Mouse (Mus musculus) limb, embryonic 13.5 days (tissue): Measurements from ENCODE around the gene Scnn1b. TPM values are rescaled to one million over a fixed set of nuclear protein-coding genes. Genes with fewer than 3 reads are reported as not detected.

Experiments used
- ATAC-seq: fragments of 200-750 bp; cut with Nextera tagmentation; 2 replicates; pipeline ENCODE4 v1.8.0; 2017; ENCODE audit warnings: low read depth, moderate number of reproducible peaks, moderate TSS enrichment; ENCODE audit not compliant: low FRiP score
- H3K27ac ChIP-seq: fragments of 300-500 bp; sonication (generic); 2 replicates; pipeline ENCODE4 v1.5.1; 2015; ENCODE audit warnings: inconsistent platforms, mild to moderate bottlenecking, moderate library complexity
- H3K27me3 ChIP-seq: fragments of 300-500 bp; sonication (generic); 2 replicates; pipeline ENCODE4 v1.6.1; 2015; ENCODE audit warnings: mild to moderate bottlenecking, inconsistent platforms
- H3K36me3 ChIP-seq: fragments of 300-500 bp; sonication (generic); 2 replicates; pipeline ENCODE4 v1.6.1; 2015; ENCODE audit warnings: inconsistent platforms, mild to moderate bottlenecking, moderate library complexity
- H3K4me1 ChIP-seq: fragments of 300-500 bp; sonication (generic); 2 replicates; pipeline ENCODE4 v1.6.1; 2015; ENCODE audit warnings: inconsistent platforms
- H3K4me2 ChIP-seq: fragments of 300-500 bp; sonication (generic); replicated peaks from 2 replicates; pipeline ENCODE4 v1.6.1; 2015; ENCODE audit warnings: inconsistent platforms, mild to moderate bottlenecking, moderate library complexity
- H3K4me3 ChIP-seq: fragments of 300-500 bp; sonication (generic); 2 replicates; pipeline ENCODE4 v1.5.1; 2015; ENCODE audit warnings: moderate library complexity, mild to moderate bottlenecking, inconsistent platforms
- H3K9ac ChIP-seq: fragments of 300-500 bp; sonication (generic); 2 replicates; pipeline ENCODE4 v1.6.1; 2015; ENCODE audit warnings: mild to moderate bottlenecking, inconsistent platforms
- H3K9me3 ChIP-seq: fragments of 300-500 bp; sonication (generic); 2 replicates; pipeline ENCODE4 v1.6.1; 2016; ENCODE audit warnings: inconsistent platforms
- WGBS: fragments of 180-500 bp; shearing (Covaris S2); methylation state at CpG from one replicate; pipeline ENCODE4 v1.1.7; 2015; 5-methylcytosine and 5-hydroxymethylcytosine counted together
- polyA plus RNA-seq: library from polyadenylated mRNA; unstranded; fragments of >200 nt; fragmentation: Nextera tagmentation; extraction: Ambion mirVana; gene quantifications from 2 replicates; pipeline ENCODE4 v1.2.1, GENCODE M21; 2015

The Scnn1b gene
- polyA plus RNA-seq, 1 experiment from 2014 or later, result 0.05 TPM

- H3K27me3 ChIP-seq, result no peaks in the 10 kb centered on the region
- 89% methylated on average over 2 of the region's 2 CpGs for WGBS
- no peak overlapping the region for H3K4me2 ChIP-seq
- H3K9ac ChIP-seq, result no peak overlapping the region
- no peak overlapping the region for H3K4me3 ChIP-seq
- ATAC-seq, result no peak
- H3K9me3 ChIP-seq, result no peaks in the 10 kb centered on the region
- H3K4me1 ChIP-seq, result no peaks in the 10 kb centered on the region
- H3K36me3 ChIP-seq, result peaks cover 31% of the 10 kb centered on the region
- no peak overlapping the region for H3K27ac ChIP-seq
These were observed 77.5 kb downstream of the Scnn1b start for GRCm38 (mm10) chr7:121942371-121942770.

DNA sequence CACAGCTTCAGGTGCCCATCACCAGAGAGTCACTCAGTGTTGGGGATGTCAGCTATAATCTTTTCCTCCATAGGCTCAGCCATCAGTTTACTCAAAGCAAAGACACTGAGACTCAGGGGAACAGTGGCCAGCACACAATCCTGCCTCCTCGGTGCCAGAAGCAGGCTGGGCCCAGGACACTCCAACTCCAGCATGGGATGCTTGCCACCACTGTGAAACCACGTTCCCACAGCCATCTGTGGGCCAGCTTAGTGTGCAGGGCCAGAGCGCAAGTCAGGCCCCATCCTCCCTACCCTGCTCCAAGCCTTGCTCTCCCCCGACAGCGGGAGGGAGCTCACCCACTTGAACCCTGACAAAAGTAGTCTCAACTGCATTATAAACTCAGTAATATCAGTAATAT, 81.4 kb downstream of the Scnn1b start:
- H3K9ac ChIP-seq, result no peak overlapping the region
- H3K9me3 ChIP-seq, result no peaks in the 10 kb centered on the region
- no peaks in the 10 kb centered on the region for H3K4me1 ChIP-seq
- H3K27ac ChIP-seq, result no peak overlapping the region
- peaks cover 52% of the 10 kb centered on the region for H3K36me3 ChIP-seq
- no peak overlapping the region for H3K4me3 ChIP-seq
- no peak overlapping the region for H3K4me2 ChIP-seq
- ATAC-seq, result no peak
- H3K27me3 ChIP-seq, result no peaks in the 10 kb centered on the region
- WGBS, result 87% methylated on average over 5 of the region's 5 CpGs

GRCm38 (mm10) chr7:121947513-121947912, 82.7 kb downstream of the Scnn1b start:
- Histone ChIP-seq H3K9me3 (no peaks in the 10 kb centered on the region), H3K4me2 (no peak overlapping the region), H3K36me3 (peaks cover 53% of the 10 kb centered on the region), H3K9ac (no peak overlapping the region), H3K4me3 (no peak overlapping the region), H3K27me3 (no peaks in the 10 kb centered on the region), H3K4me1 (no peaks in the 10 kb centered on the region), H3K27ac (no peak overlapping the region)
- ATAC-seq, result no peak
- 70% methylated on average over 4 of the region's 4 CpGs for WGBS

GRCm38 (mm10) chr7:121954891-121955669, 90.2 kb downstream of the Scnn1b start:
- Histone ChIP-seq H3K9me3 (no peaks in the 10 kb centered on the region), H3K4me2 (peak overlapping the region; percentile 31), H3K27ac (peak overlapping the region; percentile 67), H3K36me3 (peaks cover 42% of the 10 kb centered on the region), H3K9ac (peak overlapping the region; percentile 25), H3K4me1 (peaks cover 13% of the 10 kb centered on the region), H3K4me3 (no peak overlapping the region), H3K27me3 (no peaks in the 10 kb centered on the region)
- 35% methylated on average over 11 of the region's 11 CpGs for WGBS
- ATAC-seq, result peak; percentile 79

- peak; percentile 72 for ATAC-seq
- Histone ChIP-seq H3K4me3 (no peak overlapping the region), H3K27ac (peak overlapping the region; percentile 67), H3K9me3 (no peaks in the 10 kb centered on the region), H3K36me3 (peaks cover 43% of the 10 kb centered on the region), H3K9ac (peak overlapping the region; percentile 25), H3K4me2 (peak overlapping the region; percentile 31), H3K4me1 (peaks cover 13% of the 10 kb centered on the region), H3K27me3 (no peaks in the 10 kb centered on the region)
- 7% methylated on average over 12 of the region's 12 CpGs for WGBS
These were observed 91.0 kb downstream of the Scnn1b start for GRCm38 (mm10) chr7:121955802-121956201.

- H3K4me1 ChIP-seq, result no peaks in the 10 kb centered on the region
- ATAC-seq, result no peak
- H3K27me3 ChIP-seq, result no peaks in the 10 kb centered on the region
- no peak overlapping the region for H3K27ac ChIP-seq
- no peak overlapping the region for H3K4me3 ChIP-seq
- peaks cover 56% of the 10 kb centered on the region for H3K36me3 ChIP-seq
- H3K9ac ChIP-seq, result no peak overlapping the region
- no peak overlapping the region for H3K4me2 ChIP-seq
- 88% methylated on average over 7 of the region's 7 CpGs for WGBS
- H3K9me3 ChIP-seq, result no peaks in the 10 kb centered on the region
These were observed 97.2 kb downstream of the Scnn1b start for GRCm38 (mm10) chr7:121961913-121962570.

DNA sequence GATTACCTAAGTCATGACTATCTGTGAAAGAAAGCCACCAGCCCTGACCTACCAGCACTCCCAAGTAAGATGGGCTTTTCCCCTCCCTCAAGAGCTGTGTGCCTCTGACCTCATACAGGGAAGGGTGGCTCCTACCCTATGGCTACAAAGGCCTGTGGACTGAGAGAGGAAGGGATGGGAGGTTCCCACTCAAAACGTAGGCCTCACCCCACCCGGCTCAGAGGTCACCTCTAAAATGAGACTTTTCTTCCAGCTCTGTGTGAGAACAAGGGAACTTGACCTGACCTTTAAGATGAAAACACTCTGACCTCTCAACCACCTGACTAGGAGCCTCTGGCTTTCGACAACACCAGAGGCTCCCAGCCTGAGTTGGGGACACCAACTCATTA, 97.7 kb downstream of the Scnn1b start:
- H3K27me3 ChIP-seq, result no peaks in the 10 kb centered on the region
- no peak overlapping the region for H3K27ac ChIP-seq
- 87% methylated on average over 3 of the region's 3 CpGs for WGBS
- no peak overlapping the region for H3K9ac ChIP-seq
- ATAC-seq, result no peak
- peaks cover 56% of the 10 kb centered on the region for H3K36me3 ChIP-seq
- no peaks in the 10 kb centered on the region for H3K9me3 ChIP-seq
- H3K4me3 ChIP-seq, result no peak overlapping the region
- no peak overlapping the region for H3K4me2 ChIP-seq
- H3K4me1 ChIP-seq, result no peaks in the 10 kb centered on the region

DNA sequence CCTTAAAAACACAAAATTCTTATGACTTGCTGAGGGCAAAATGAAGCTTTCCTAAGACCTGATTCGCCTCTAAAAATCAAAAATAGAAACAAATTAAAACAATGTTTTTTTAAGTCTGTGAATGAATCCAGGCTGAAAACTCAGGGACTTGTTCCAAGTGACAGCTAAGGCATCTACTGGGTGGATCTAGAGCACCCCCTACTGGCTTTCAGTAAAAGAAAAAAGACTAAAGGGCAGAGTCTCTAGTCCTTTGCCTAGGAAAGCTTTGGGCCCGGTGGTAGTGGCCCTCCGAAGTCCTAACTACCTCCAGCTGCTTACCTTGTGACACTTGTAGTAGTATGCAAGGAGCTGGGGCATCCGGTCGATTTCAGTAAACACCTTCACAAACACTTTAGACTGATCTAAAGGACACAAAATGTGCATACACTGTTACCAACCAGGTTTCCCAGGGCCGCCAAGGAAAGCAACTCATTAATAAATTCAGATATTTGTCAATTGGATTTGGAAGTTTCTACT, 99.1 kb downstream of the Scnn1b start:
- Histone ChIP-seq H3K9me3 (no peaks in the 10 kb centered on the region), H3K4me3 (no peak overlapping the region), H3K27ac (no peak overlapping the region), H3K4me1 (no peaks in the 10 kb centered on the region), H3K36me3 (peaks cover 63% of the 10 kb centered on the region), H3K27me3 (no peaks in the 10 kb centered on the region), H3K9ac (no peak overlapping the region), H3K4me2 (no peak overlapping the region)
- 71% methylated on average over 6 of the region's 6 CpGs for WGBS
- ATAC-seq, result no peak

- no peak overlapping the region for H3K27ac ChIP-seq
- WGBS, result 94% methylated on average over 7 of the region's 7 CpGs
- no peak overlapping the region for H3K4me2 ChIP-seq
- no peaks in the 10 kb centered on the region for H3K9me3 ChIP-seq
- no peaks in the 10 kb centered on the region for H3K27me3 ChIP-seq
- no peak overlapping the region for H3K9ac ChIP-seq
- H3K4me3 ChIP-seq, result no peak overlapping the region
- peaks cover 62% of the 10 kb centered on the region for H3K36me3 ChIP-seq
- H3K4me1 ChIP-seq, result no peaks in the 10 kb centered on the region
- no peak for ATAC-seq
These were observed 101.3 kb downstream of the Scnn1b start for GRCm38 (mm10) chr7:121966169-121966568.

Other genes starting within 250 kb of the Scnn1b start
- gene Usp31, start 157.8 kb upstream of the Scnn1b start, polyA plus RNA-seq, result 1.9 and 2.3 TPM in 2 replicates
- gene Scnn1g, start 130.6 kb upstream of the Scnn1b start, polyA plus RNA-seq, result 0.17 and 0.18 TPM in 2 replicates
- gene Cog7, start 116.7 kb downstream of the Scnn1b start, polyA plus RNA-seq, result 22.2 and 23.6 TPM in 2 replicates
- gene Gga2, start 156.2 kb downstream of the Scnn1b start, polyA plus RNA-seq, result 123 and 127 TPM in 2 replicates
- 71.3 and 76.5 TPM in 2 replicates for gene Ubfd1, start 202.1 kb downstream of the Scnn1b start, polyA plus RNA-seq
- 15.4 and 16.2 TPM in 2 replicates for gene Ears2, start 202.2 kb downstream of the Scnn1b start, polyA plus RNA-seq
- gene Ndufab1, start 236.8 kb downstream of the Scnn1b start, polyA plus RNA-seq, result 651 and 677 TPM in 2 replicates